Mouse (Mus musculus): Measurements from ENCODE around the gene Abtb2. TPM values are rescaled to one million over a fixed set of nuclear protein-coding genes. Genes with fewer than 3 reads are reported as not detected.

Gene Abtb2
- polyA plus RNA-seq, 1 experiment from 2014 or later: 5.6 TPM

GRCm38 (mm10) chr2:103731423-103731822 is 165.3 kb downstream of the Abtb2 start:
- Histone ChIP-seq H3K27ac (no peak overlapping the region), H3K4me2 (ENCODE audit: low read length) (no peak overlapping the region), H3K27me3 (ENCODE audit: insufficient read depth, low read length) (no peaks in the 10 kb centered on the region), H3K4me1 (replicated peaks; ENCODE audit: insufficient read depth, low read length) (no peaks in the 10 kb centered on the region), H3K36me3 (ENCODE audit: insufficient read depth, low read length) (peaks cover 68% of the 10 kb centered on the region), H3K4me3 (replicated peaks; ENCODE audit: low read depth, low read length) (no peak overlapping the region), H3K9ac (ENCODE audit: low read depth, low read length) (no peak overlapping the region), H3K9me3 (replicated peaks; ENCODE audit: low read length) (no peaks in the 10 kb centered on the region)
- ATAC-seq (replicated peaks; ENCODE audit: low FRiP score, low read depth) (no peak), DNase-seq (ENCODE audit: low spot score) (no peak)
- no peak for TF ChIP-seq CTCF (IDR thresholded peaks at IDR 0.05; ENCODE audit: low read depth)
- WGBS: 90% methylated on average over 6 of the region's 6 CpGs

GRCm38 (mm10) chr2:103742821-103743220 is 176.7 kb downstream of the Abtb2 start:
- ATAC-seq (replicated peaks; ENCODE audit: low FRiP score, low read depth) (no peak), DNase-seq (ENCODE audit: low spot score) (no peak)
- Histone ChIP-seq H3K27ac (no peak overlapping the region), H3K9me3 (replicated peaks; ENCODE audit: low read length) (no peaks in the 10 kb centered on the region), H3K27me3 (ENCODE audit: insufficient read depth, low read length) (no peaks in the 10 kb centered on the region), H3K4me3 (replicated peaks; ENCODE audit: low read depth, low read length) (no peak overlapping the region), H3K4me2 (ENCODE audit: low read length) (no peak overlapping the region), H3K4me1 (replicated peaks; ENCODE audit: insufficient read depth, low read length) (no peaks in the 10 kb centered on the region), H3K36me3 (ENCODE audit: insufficient read depth, low read length) (peaks cover 8% of the 10 kb centered on the region; the same call in 1 of the 2 replicates), H3K9ac (ENCODE audit: low read depth, low read length) (no peak overlapping the region)
- WGBS: 96% methylated on average over 6 of the region's 6 CpGs
- no peak for TF ChIP-seq CTCF (IDR thresholded peaks at IDR 0.05; ENCODE audit: low read depth)

- Histone ChIP-seq H3K4me3 (replicated peaks; ENCODE audit: low read depth, low read length) (no peak overlapping the region), H3K27ac (no peak overlapping the region), H3K4me2 (ENCODE audit: low read length) (no peak overlapping the region), H3K9me3 (replicated peaks; ENCODE audit: low read length) (no peaks in the 10 kb centered on the region), H3K36me3 (ENCODE audit: insufficient read depth, low read length) (peaks cover 14% of the 10 kb centered on the region; the same call in 1 of the 2 replicates), H3K4me1 (replicated peaks; ENCODE audit: insufficient read depth, low read length) (no peaks in the 10 kb centered on the region), H3K27me3 (ENCODE audit: insufficient read depth, low read length) (no peaks in the 10 kb centered on the region), H3K9ac (ENCODE audit: low read depth, low read length) (no peak overlapping the region)
- WGBS: 96% methylated on average over 2 of the region's 2 CpGs
- TF ChIP-seq CTCF (IDR thresholded peaks at IDR 0.05; ENCODE audit: low read depth): no peak
- DNase-seq (ENCODE audit: low spot score): no peak
- no peak for ATAC-seq (replicated peaks; ENCODE audit: low FRiP score, low read depth)
Measured at GRCm38 (mm10) chr2:103743536-103743935, 177.4 kb downstream of the Abtb2 start.

GRCm38 (mm10) chr2:103743988-103744387 is 177.9 kb downstream of the Abtb2 start:
- H3K36me3 ChIP-seq (ENCODE audit: insufficient read depth, low read length): peaks cover 14% of the 10 kb centered on the region; the same call in 1 of the 2 replicates
- no peaks in the 10 kb centered on the region for H3K27me3 ChIP-seq (ENCODE audit: insufficient read depth, low read length)
- ATAC-seq (replicated peaks; ENCODE audit: low FRiP score, low read depth) (no peak), DNase-seq (ENCODE audit: low spot score) (peak; percentile 60)
- no peak overlapping the region for H3K9ac ChIP-seq (ENCODE audit: low read depth, low read length)
- WGBS: 77% methylated on average over 7 of the region's 7 CpGs
- H3K4me1 ChIP-seq (replicated peaks; ENCODE audit: insufficient read depth, low read length): no peaks in the 10 kb centered on the region
- H3K9me3 ChIP-seq (replicated peaks; ENCODE audit: low read length): no peaks in the 10 kb centered on the region
- H3K4me3 ChIP-seq (replicated peaks; ENCODE audit: low read depth, low read length): no peak overlapping the region
- TF ChIP-seq CTCF (IDR thresholded peaks at IDR 0.05; ENCODE audit: low read depth): peak; percentile 83
- no peak overlapping the region for H3K27ac ChIP-seq
- no peak overlapping the region for H3K4me2 ChIP-seq (ENCODE audit: low read length)

GRCm38 (mm10) chr2:103745481-103745880 is 179.4 kb downstream of the Abtb2 start:
- ATAC-seq (replicated peaks; ENCODE audit: low FRiP score, low read depth): no peak
- Histone ChIP-seq H3K4me3 (replicated peaks; ENCODE audit: low read depth, low read length) (no peak overlapping the region), H3K4me1 (replicated peaks; ENCODE audit: insufficient read depth, low read length) (no peaks in the 10 kb centered on the region), H3K36me3 (ENCODE audit: insufficient read depth, low read length) (peaks cover 21% of the 10 kb centered on the region; the same call in 1 of the 2 replicates), H3K27ac (no peak overlapping the region), H3K9me3 (replicated peaks; ENCODE audit: low read length) (no peaks in the 10 kb centered on the region), H3K4me2 (ENCODE audit: low read length) (no peak overlapping the region), H3K27me3 (ENCODE audit: insufficient read depth, low read length) (no peaks in the 10 kb centered on the region), H3K9ac (ENCODE audit: low read depth, low read length) (no peak overlapping the region)
- TF ChIP-seq CTCF (IDR thresholded peaks at IDR 0.05; ENCODE audit: low read depth): no peak
- 87% methylated on average over 5 of the region's 5 CpGs for WGBS
- no peak for DNase-seq (ENCODE audit: low spot score)

GRCm38 (mm10) chr2:103746096-103746495 is 180.0 kb downstream of the Abtb2 start:
- H3K27ac ChIP-seq: no peak overlapping the region
- H3K4me1 ChIP-seq (replicated peaks; ENCODE audit: insufficient read depth, low read length): no peaks in the 10 kb centered on the region
- H3K4me3 ChIP-seq (replicated peaks; ENCODE audit: low read depth, low read length): no peak overlapping the region
- peaks cover 18% of the 10 kb centered on the region; the same call in 1 of the 2 replicates for H3K36me3 ChIP-seq (ENCODE audit: insufficient read depth, low read length)
- no peaks in the 10 kb centered on the region for H3K9me3 ChIP-seq (replicated peaks; ENCODE audit: low read length)
- TF ChIP-seq CTCF (IDR thresholded peaks at IDR 0.05; ENCODE audit: low read depth): no peak
- H3K27me3 ChIP-seq (ENCODE audit: insufficient read depth, low read length): no peaks in the 10 kb centered on the region
- 78% methylated on average over 2 of the region's 2 CpGs for WGBS
- H3K9ac ChIP-seq (ENCODE audit: low read depth, low read length): no peak overlapping the region
- ATAC-seq (replicated peaks; ENCODE audit: low FRiP score, low read depth) (no peak), DNase-seq (ENCODE audit: low spot score) (no peak)
- no peak overlapping the region for H3K4me2 ChIP-seq (ENCODE audit: low read length)

DNA sequence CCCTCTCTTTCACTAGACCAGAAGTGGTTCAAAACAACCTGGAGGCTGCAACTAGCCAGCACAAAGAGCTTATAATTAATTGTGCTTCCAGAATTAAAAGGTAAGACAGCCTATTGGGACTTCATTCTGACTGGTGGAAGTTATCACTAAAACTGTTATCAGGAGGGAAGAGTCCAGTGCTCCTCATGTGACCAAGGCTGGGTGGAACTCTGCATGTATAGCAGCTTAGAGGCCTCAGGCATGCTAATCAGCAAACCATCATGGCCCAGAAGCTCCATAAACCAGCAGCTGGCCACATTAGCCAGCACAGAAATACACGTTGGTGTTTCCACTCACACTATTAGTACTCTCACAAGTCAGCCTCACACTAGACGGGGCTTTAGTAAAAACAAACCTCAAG is 180.7 kb downstream of the Abtb2 start:
- no peak for ATAC-seq (replicated peaks; ENCODE audit: low FRiP score, low read depth)
- WGBS: 86% methylated on average over 2 of the region's 2 CpGs
- H3K27ac ChIP-seq: no peak overlapping the region
- H3K9me3 ChIP-seq (replicated peaks; ENCODE audit: low read length): no peaks in the 10 kb centered on the region
- no peak overlapping the region for H3K4me2 ChIP-seq (ENCODE audit: low read length)
- H3K36me3 ChIP-seq (ENCODE audit: insufficient read depth, low read length): peaks cover 20% of the 10 kb centered on the region
- H3K4me1 ChIP-seq (replicated peaks; ENCODE audit: insufficient read depth, low read length): no peaks in the 10 kb centered on the region
- H3K9ac ChIP-seq (ENCODE audit: low read depth, low read length): no peak overlapping the region
- H3K4me3 ChIP-seq (replicated peaks; ENCODE audit: low read depth, low read length): no peak overlapping the region
- TF ChIP-seq CTCF (IDR thresholded peaks at IDR 0.05; ENCODE audit: low read depth): no peak
- no peak for DNase-seq (ENCODE audit: low spot score)
- H3K27me3 ChIP-seq (ENCODE audit: insufficient read depth, low read length): no peaks in the 10 kb centered on the region

Measured in kidney, postnatal 0 days (tissue).